Mouse (Mus musculus): Measurements from ENCODE around the gene Engase.

Gene Engase

GRCm38 (mm10) chr11:118476396-118477373 lies at the start of gene Engase:
Gene Engase, plus strand, starts transcription at chr11:118476829.
- DNase-seq (ENCODE audit: low spot score) = peak; percentile 93

GRCm38 (mm10) chr11:118427266-118427779 lies 49.3 kb upstream of the Engase start:
- no peak for DNase-seq (ENCODE audit: low spot score)

- DNase-seq (ENCODE audit: low spot score) = no peak
Measured at GRCm38 (mm10) chr11:118427986-118428385, 48.6 kb upstream of the Engase start, which contains the start of gene C1qtnf1. Gene C1qtnf1, plus strand, starts transcription at chr11:118428203.

- no peak for DNase-seq (ENCODE audit: low spot score)
Measured at GRCm38 (mm10) chr11:118428460-118428868, 48.2 kb upstream of the Engase start.

GRCm38 (mm10) chr11:118428944-118429709 lies 47.5 kb upstream of the Engase start:
- DNase-seq (ENCODE audit: low spot score) = no peak

- no peak for DNase-seq (ENCODE audit: low spot score)
Measured at GRCm38 (mm10) chr11:118430291-118430885, 46.2 kb upstream of the Engase start.

- DNase-seq (ENCODE audit: low spot score) = no peak
Measured at GRCm38 (mm10) chr11:118431100-118431948, 45.3 kb upstream of the Engase start.

GRCm38 (mm10) chr11:118433398-118433868 lies 43.2 kb upstream of the Engase start:
- DNase-seq (ENCODE audit: low spot score) = no peak

- no peak for DNase-seq (ENCODE audit: low spot score)
Measured at GRCm38 (mm10) chr11:118434093-118434492, 42.5 kb upstream of the Engase start.

- no peak for DNase-seq (ENCODE audit: low spot score)
Measured at GRCm38 (mm10) chr11:118436471-118436935, 40.1 kb upstream of the Engase start.

GRCm38 (mm10) chr11:118438665-118439414 lies 37.8 kb upstream of the Engase start:
- DNase-seq (ENCODE audit: low spot score) = no peak

- DNase-seq (ENCODE audit: low spot score) = no peak
Measured at GRCm38 (mm10) chr11:118442691-118443090, 33.9 kb upstream of the Engase start.

GRCm38 (mm10) chr11:118443201-118443970 lies 33.2 kb upstream of the Engase start:
- peak; percentile 49 for DNase-seq (ENCODE audit: low spot score)

- DNase-seq (ENCODE audit: low spot score) = no peak
Measured at GRCm38 (mm10) chr11:118445843-118446242, 30.8 kb upstream of the Engase start.

- no peak for DNase-seq (ENCODE audit: low spot score)
Measured at GRCm38 (mm10) chr11:118447346-118447745, 29.3 kb upstream of the Engase start.

GRCm38 (mm10) chr11:118448385-118448784 lies 28.2 kb upstream of the Engase start:
- DNase-seq (ENCODE audit: low spot score) = peak; percentile 32

- DNase-seq (ENCODE audit: low spot score) = no peak
Measured at GRCm38 (mm10) chr11:118451211-118451610, 25.4 kb upstream of the Engase start.

GRCm38 (mm10) chr11:118452955-118453354 lies 23.7 kb upstream of the Engase start:
- no peak for DNase-seq (ENCODE audit: low spot score)

Data from testis, postnatal 14 days (tissue).